Mouse (Mus musculus): ENCODE results near the gene Kdr. TPM values are rescaled to one million over a fixed set of nuclear protein-coding genes. Genes with fewer than 3 reads are reported as not detected.

Gene Kdr
- 2.3 and 4.2 TPM in 2 replicates for polyA plus RNA-seq (2012; rRNA removed)

GRCm38 (mm10) chr5:75978374-75979100 lies at the start of gene Kdr:
Kdr (minus strand) TSS chr5:75978458.

Other genes starting within 250 kb of the Kdr start
- gene Srd5a3, start 161.8 kb upstream of the Kdr start, polyA plus RNA-seq (2012; rRNA removed), result 51.1 and 161 TPM in 2 replicates
- 41.6 and 124 TPM in 2 replicates for gene Tmem165, start 205.4 kb upstream of the Kdr start, polyA plus RNA-seq (2012; rRNA removed)

Data from stomach, adult 2 months (tissue).